In genomic region chr12:111164310-111164751, GRCm38 (mm10) we compare ENCODE assay signal across 8 mouse cellular contexts. TPM values are rescaled to one million over a fixed set of nuclear protein-coding genes. Genes with fewer than 3 reads are reported as not detected.
DNase-seq lines count a peak whose midpoint lies in the region; ATAC-seq and TF ChIP-seq lines count a peak whose summit lies in the region.

No protein-coding gene starts in this region.

- no peak for TF ChIP-seq CTCF in heart, adult 2 months (IDR thresholded peaks at IDR 0.05)
- TF ChIP-seq CTCF in kidney, adult 2 months (conservative IDR thresholded peaks at IDR 0.05; ENCODE audit: insufficient read depth, insufficient read length, low read depth, low read length): no peak
- no peak for TF ChIP-seq CTCF in small intestine, adult 2 months (IDR thresholded peaks at IDR 0.05; ENCODE audit: extremely low read depth, insufficient read length, insufficient replicate concordance, low read depth, low read length)

- H3K36me3 ChIP-seq in embryonic facial prominence, embryonic 13.5 days: no peaks in the 10 kb centered on the region
- H3K36me3 ChIP-seq in heart, adult 2 months (ENCODE audit: control insufficient read depth, insufficient read depth, low read length): no peaks in the 10 kb centered on the region
- no peaks in the 10 kb centered on the region for H3K36me3 ChIP-seq in kidney, adult 2 months (ENCODE audit: control insufficient read depth, insufficient read depth, low read length)
- H3K36me3 ChIP-seq in limb, embryonic 11.5 days (ENCODE audit: control insufficient read depth, insufficient read depth, low read length): no peaks in the 10 kb centered on the region
- H3K36me3 ChIP-seq in midbrain, embryonic 13.5 days: no peaks in the 10 kb centered on the region
- no peaks in the 10 kb centered on the region for H3K36me3 ChIP-seq in small intestine, adult 2 months (ENCODE audit: control insufficient read depth, insufficient read depth, low read length)

- peak overlapping the region; percentile 39 for H3K4me3 ChIP-seq in embryonic facial prominence, embryonic 13.5 days
- peak overlapping the region; percentile 45 for H3K4me3 ChIP-seq in heart, adult 2 months
- H3K4me3 ChIP-seq in kidney, adult 2 months (ENCODE audit: insufficient read depth, low read depth, low read length): peak overlapping the region; percentile 46
- H3K4me3 ChIP-seq in limb, embryonic 11.5 days (ENCODE audit: low read depth, low read length): peak overlapping the region; percentile 30
- H3K4me3 ChIP-seq in midbrain, embryonic 13.5 days (replicated peaks): peak overlapping the region; percentile 30
- H3K4me3 ChIP-seq in small intestine, adult 2 months (ENCODE audit: low read depth, low read length): peak overlapping the region; percentile 52

- peak; percentile 80 for ATAC-seq in embryonic facial prominence, embryonic 13.5 days (ENCODE audit: insufficient number of reproducible peaks, insufficient read depth, low FRiP score, low TSS enrichment, low read depth)
- ATAC-seq in limb, embryonic 11.5 days (ENCODE audit: insufficient number of reproducible peaks, low FRiP score, low TSS enrichment, low read depth): peak; percentile 79; the same call in 1 of the 2 replicates
- ATAC-seq in midbrain, embryonic 13.5 days: peak; percentile 85

- TF ChIP-seq POLR2A in heart, adult 2 months (IDR thresholded peaks at IDR 0.05; ENCODE audit: insufficient read depth, low read depth, low read length): no peak
- no peak for TF ChIP-seq POLR2A in kidney, adult 2 months (IDR thresholded peaks at IDR 0.05; ENCODE audit: low read depth, low read length)
- no peak for TF ChIP-seq POLR2A in small intestine, adult 2 months (IDR thresholded peaks at IDR 0.05; ENCODE audit: low read depth, low read length)

- peak overlapping the region; percentile 71 for H3K9ac ChIP-seq in embryonic facial prominence, embryonic 13.5 days
- peak overlapping the region; percentile 33 for H3K9ac ChIP-seq in heart, adult 2 months (ENCODE audit: low read depth, low read length)
- H3K9ac ChIP-seq in limb, embryonic 11.5 days (ENCODE audit: low read length): peak overlapping the region; percentile 66
- H3K9ac ChIP-seq in midbrain, embryonic 13.5 days (replicated peaks): peak overlapping the region; percentile 57

- 3% methylated on average over 13 of the region's 13 CpGs for WGBS in embryonic facial prominence, embryonic 13.5 days
- 10% methylated on average over 13 of the region's 13 CpGs for WGBS in heart, adult 2 months
- WGBS in kidney, adult 2 months: 7% methylated on average over 13 of the region's 13 CpGs
- 7% methylated on average over 13 of the region's 13 CpGs for WGBS in limb, embryonic 11.5 days
- 1% methylated on average over 13 of the region's 13 CpGs for WGBS in midbrain, embryonic 13.5 days
- 2% methylated on average over 13 of the region's 13 CpGs for WGBS in small intestine, adult 2 months

- H3K4me1 ChIP-seq in embryonic facial prominence, embryonic 13.5 days: peaks cover 42% of the 10 kb centered on the region
- peaks cover 8% of the 10 kb centered on the region for H3K4me1 ChIP-seq in heart, adult 2 months (ENCODE audit: control insufficient read depth, insufficient read depth, low read length)
- H3K4me1 ChIP-seq in kidney, adult 2 months (ENCODE audit: control insufficient read depth, insufficient read depth, low read length): peaks cover 3% of the 10 kb centered on the region; the same call in 1 of the 2 replicates
- peaks cover 22% of the 10 kb centered on the region for H3K4me1 ChIP-seq in limb, embryonic 11.5 days (ENCODE audit: control insufficient read depth, insufficient read depth, low read length)
- H3K4me1 ChIP-seq in midbrain, embryonic 13.5 days (replicated peaks): peaks cover 55% of the 10 kb centered on the region
- H3K4me1 ChIP-seq in small intestine, adult 2 months (ENCODE audit: control insufficient read depth, insufficient read depth, insufficient read length, low read length): peaks cover 32% of the 10 kb centered on the region

- peak overlapping the region; percentile 62 for H3K27ac ChIP-seq in embryonic facial prominence, embryonic 13.5 days
- H3K27ac ChIP-seq in heart, adult 2 months: peak overlapping the region; percentile 31
- no peak overlapping the region for H3K27ac ChIP-seq in kidney, adult 2 months (ENCODE audit: insufficient read depth, low read depth, low read length)
- peak overlapping the region; percentile 47 for H3K27ac ChIP-seq in limb, embryonic 11.5 days (replicated peaks; ENCODE audit: low read depth, low read length)
- H3K27ac ChIP-seq in midbrain, embryonic 13.5 days: peak overlapping the region; percentile 89
- H3K27ac ChIP-seq in small intestine, adult 2 months (ENCODE audit: insufficient read depth, low read depth, low read length): peak overlapping the region; percentile 44

- no peaks in the 10 kb centered on the region for H3K79me2 ChIP-seq in heart, adult 2 months (replicated peaks; ENCODE audit: control insufficient read depth, insufficient read depth, low read length)

- no peaks in the 10 kb centered on the region for H3K27me3 ChIP-seq in embryonic facial prominence, embryonic 13.5 days
- no peaks in the 10 kb centered on the region for H3K27me3 ChIP-seq in heart, adult 2 months (ENCODE audit: control insufficient read depth, insufficient read depth, low read length)
- H3K27me3 ChIP-seq in kidney, adult 2 months (replicated peaks; ENCODE audit: control insufficient read depth, insufficient read depth, low read length): no peaks in the 10 kb centered on the region
- H3K27me3 ChIP-seq in limb, embryonic 11.5 days (ENCODE audit: control insufficient read depth, insufficient read depth, low read length): no peaks in the 10 kb centered on the region
- H3K27me3 ChIP-seq in midbrain, embryonic 13.5 days: no peaks in the 10 kb centered on the region
- no peaks in the 10 kb centered on the region for H3K27me3 ChIP-seq in small intestine, adult 2 months (ENCODE audit: control insufficient read depth, insufficient read depth, low read length)

- intact Hi-C loops in heart, adult 2 months (cut with DNase I): no loop called here

- TF ChIP-seq EP300 in heart, adult 2 months (IDR thresholded peaks at IDR 0.05; ENCODE audit: insufficient read depth, low read depth, low read length): no peak

- H3K4me2 ChIP-seq in embryonic facial prominence, embryonic 13.5 days: peak overlapping the region; percentile 68
- peak overlapping the region; percentile 50 for H3K4me2 ChIP-seq in limb, embryonic 11.5 days (ENCODE audit: low read depth, severe bottlenecking)
- H3K4me2 ChIP-seq in midbrain, embryonic 13.5 days (replicated peaks): peak overlapping the region; percentile 54

- peak; percentile 75 for DNase-seq in 3134 (ENCODE audit: extremely low read depth, insufficient read length, low spot score)
- DNase-seq in adrenal gland, postnatal 36 days: peak; percentile 92 to 94
- peak; percentile 86 to 93 for DNase-seq in heart, adult 2 months
- DNase-seq in kidney, adult 2 months: peak; percentile 96
- DNase-seq in limb, embryonic 11.5 days (ENCODE audit: low spot score): peak; percentile 89

- H3K9me3 ChIP-seq in embryonic facial prominence, embryonic 13.5 days: no peaks in the 10 kb centered on the region
- H3K9me3 ChIP-seq in limb, embryonic 11.5 days (ENCODE audit: control insufficient read depth, low read length): no peaks in the 10 kb centered on the region
- H3K9me3 ChIP-seq in midbrain, embryonic 13.5 days: no peaks in the 10 kb centered on the region

RNA-seq across cellular contexts. Expression of gene Traf3, which starts 1.8 kb away (rescaled TPM):
- total RNA-seq in adrenal gland, postnatal 36 days (2021): 10 to 100 TPM; 28.9 to 30.9 TPM
- polyA plus RNA-seq in embryonic facial prominence, embryonic 13.5 days (2015; fragmentation: Nextera tagmentation; extraction: Ambion mirVana): 13.6 and 15.0 TPM in 2 replicates
- total RNA-seq in heart, adult 2 months (2021): 10 to 100 TPM; 12.4 to 13.9 TPM
- 11.8 and 14.2 TPM in 2 replicates for polyA plus RNA-seq in heart, adult 2 months (2012; rRNA removed)
- polyA plus RNA-seq in kidney, adult 2 months (2012; rRNA removed): 11.6 and 12.2 TPM in 2 replicates
- 9.8 and 10.8 TPM in 2 replicates for polyA plus RNA-seq in limb, embryonic 11.5 days (2014; fragmentation: Nextera tagmentation; extraction: Ambion mirVana)
- 15.7 and 19.7 TPM in 2 replicates for polyA plus RNA-seq in midbrain, embryonic 13.5 days (2015; fragmentation: Nextera tagmentation; extraction: Ambion mirVana)
- polyA plus RNA-seq in small intestine, adult 2 months (2012; rRNA removed): 8.8 and 13.5 TPM in 2 replicates

RNA-seq across cellular contexts. Expression of gene 4930595D18Rik, which starts 20.0 kb away (rescaled TPM):
- total RNA-seq in adrenal gland, postnatal 36 days (2021): not detected
- polyA plus RNA-seq in embryonic facial prominence, embryonic 13.5 days (2015; fragmentation: Nextera tagmentation; extraction: Ambion mirVana): not detected in 2 replicates
- total RNA-seq in heart, adult 2 months (2021): not detected
- polyA plus RNA-seq in heart, adult 2 months (2012; rRNA removed): not detected in 2 replicates
- not detected in 2 replicates for polyA plus RNA-seq in kidney, adult 2 months (2012; rRNA removed)
- not detected in 2 replicates for polyA plus RNA-seq in limb, embryonic 11.5 days (2014; fragmentation: Nextera tagmentation; extraction: Ambion mirVana)
- polyA plus RNA-seq in midbrain, embryonic 13.5 days (2015; fragmentation: Nextera tagmentation; extraction: Ambion mirVana): not detected in 2 replicates
- polyA plus RNA-seq in small intestine, adult 2 months (2012; rRNA removed): not detected in 2 replicates
